Mouse (Mus musculus): ENCODE measurements around the gene Fezf2. TPM values are rescaled to one million over a fixed set of nuclear protein-coding genes. Genes with fewer than 3 reads are reported as not detected.

Gene Fezf2
- polyA plus RNA-seq (2015; fragmentation: Illumina TruSeq; extraction: RNeasy Lipid Tissue Mini Kit (QIAGEN cat#74804); ENCODE audit: low read depth, low replicate concordance) = 22.0 TPM

DNA sequence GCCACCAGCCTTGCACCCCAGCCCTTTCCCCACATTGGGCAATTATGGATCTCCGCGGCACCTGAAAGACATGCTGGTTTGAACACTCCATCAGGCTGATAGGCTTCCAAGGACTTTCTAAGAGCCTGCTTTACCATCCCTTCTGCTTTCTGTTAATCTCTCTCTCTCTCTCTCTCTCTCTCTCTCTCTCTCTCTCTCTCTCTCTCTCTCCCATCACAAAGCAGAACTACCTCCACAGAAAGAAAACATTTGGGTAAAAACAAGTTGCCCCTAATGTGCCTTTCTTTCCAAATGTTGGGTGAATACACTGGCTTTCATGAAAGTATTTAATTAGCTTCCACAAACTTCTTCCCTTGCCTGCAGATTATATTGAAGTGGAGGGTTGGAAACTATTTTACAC lies at the start of gene Fezf2:
Gene Fezf2, minus strand, starts transcription at position 101 of the 400 bp plus-strand sequence.

Other genes starting within 250 kb of the Fezf2 start
- gene Gm49355, start 64.2 kb downstream of the Fezf2 start, polyA plus RNA-seq (2015; fragmentation: Illumina TruSeq; extraction: RNeasy Lipid Tissue Mini Kit (QIAGEN cat#74804); ENCODE audit: low read depth, low replicate concordance) = 0.36 TPM
- gene 3830406C13Rik, start 64.0 kb downstream of the Fezf2 start, polyA plus RNA-seq (2015; fragmentation: Illumina TruSeq; extraction: RNeasy Lipid Tissue Mini Kit (QIAGEN cat#74804); ENCODE audit: low read depth, low replicate concordance) = 46.7 TPM

All from brain, adult 10 weeks (tissue).